ENCODE assay signal across 8 mouse cellular contexts in the genomic region with DNA sequence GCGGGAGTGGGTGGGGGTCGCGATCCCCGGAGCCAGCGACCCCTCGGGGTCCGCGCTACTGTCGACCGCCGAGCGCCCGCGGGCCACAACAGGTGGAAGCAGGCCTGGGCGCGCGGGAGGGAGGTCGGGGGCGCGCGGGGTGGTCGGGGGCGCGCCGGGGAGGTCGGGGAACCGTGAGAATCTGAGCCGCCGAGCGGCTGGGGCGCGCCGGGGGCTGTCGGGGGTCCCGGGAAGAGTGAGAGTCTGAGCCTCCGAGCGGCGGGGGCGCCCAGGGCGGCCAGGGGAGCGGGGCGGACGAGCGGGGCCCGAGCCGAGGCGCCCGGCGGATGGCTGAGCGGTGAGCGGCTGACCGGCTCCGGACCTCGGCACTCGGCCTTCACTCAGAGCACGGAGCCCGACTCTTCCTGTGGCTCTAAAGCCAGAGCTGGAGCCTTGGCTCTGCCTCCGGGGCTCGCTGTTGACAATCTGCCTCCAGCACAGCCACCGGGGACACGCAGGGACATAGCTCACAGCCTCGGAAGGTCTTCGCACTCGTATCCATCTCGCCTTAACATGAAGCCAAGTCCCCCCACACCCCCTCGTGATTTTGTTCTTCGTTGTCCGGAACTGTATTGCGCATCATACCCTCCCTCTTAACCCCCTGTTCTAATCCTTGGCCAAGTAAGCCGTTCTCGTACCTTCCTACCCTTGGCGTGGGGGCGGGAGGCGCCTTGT. TPM values are rescaled to one million over a fixed set of nuclear protein-coding genes. Genes with fewer than 3 reads are reported as not detected.
DNase-seq lines count a peak whose midpoint lies in the region; ATAC-seq and TF ChIP-seq lines count a peak whose summit lies in the region.

No protein-coding gene starts in this region.

- H3K4me1 ChIP-seq in G1E (ENCODE audit: insufficient read depth, low read depth, low read length), result peaks cover 15% of the 10 kb centered on the region
- H3K4me1 ChIP-seq in forebrain, embryonic 14.5 days (ENCODE audit: control insufficient read depth, insufficient read depth, low read length), result 0 out of 2 replicates have a peak, but pooled peaks cover 6% of the 10 kb centered on the region
- 0 out of 2 replicates have a peak, but pooled peaks cover 11% of the 10 kb centered on the region for H3K4me1 ChIP-seq in lung, embryonic 15.5 days

- peaks cover 12% of the 10 kb centered on the region for H3K9me3 ChIP-seq in G1E (replicated peaks)
- H3K9me3 ChIP-seq in forebrain, embryonic 14.5 days (replicated peaks; ENCODE audit: control insufficient read depth, low read length), result no peaks in the 10 kb centered on the region
- no peaks in the 10 kb centered on the region for H3K9me3 ChIP-seq in lung, embryonic 15.5 days

- no peak overlapping the region for H3K27ac ChIP-seq in forebrain, embryonic 14.5 days (ENCODE audit: low read depth, low read length)
- H3K27ac ChIP-seq in lung, embryonic 15.5 days, result peak overlapping the region; percentile 56

- intact Hi-C loops in heart, postnatal 25 days (cut with DNase I), result no loop called here

- H3K4me3 ChIP-seq in G1E (ENCODE audit: low read depth, low read length), result peak overlapping the region; percentile 73
- H3K4me3 ChIP-seq in forebrain, embryonic 14.5 days (ENCODE audit: low read depth, low read length), result peak overlapping the region; percentile 63
- peak overlapping the region; percentile 69 for H3K4me3 ChIP-seq in lung, embryonic 15.5 days

- TF ChIP-seq CTCF in G1E (IDR thresholded peaks at IDR 0.05; ENCODE audit: low read depth, low read length), result no peak

- ATAC-seq in G1E (ENCODE audit: extremely low read depth, insufficient number of reproducible peaks, low FRiP score, poor library complexity, severe bottlenecking), result no peak
- ATAC-seq in forebrain, embryonic 14.5 days, result peak; percentile 76
- peak; percentile 75 for ATAC-seq in lung, embryonic 15.5 days (ENCODE audit: borderline replicate concordance, extremely low read depth, low FRiP score, low TSS enrichment)
- ATAC-seq in neutrophil, adult 5-6 weeks (ENCODE audit: extremely low read depth, insufficient number of reproducible peaks, low FRiP score, poor library complexity, severe bottlenecking), result 0 out of 2 replicates have a peak, but pooled peaks have one; percentile 14

- peak overlapping the region; percentile 96 for H3K4me2 ChIP-seq in forebrain, embryonic 14.5 days (ENCODE audit: low read length)
- peak overlapping the region; percentile 95 for H3K4me2 ChIP-seq in lung, embryonic 15.5 days

- H3K9ac ChIP-seq in forebrain, embryonic 14.5 days (ENCODE audit: low read length), result peak overlapping the region; percentile 63
- H3K9ac ChIP-seq in lung, embryonic 15.5 days, result peak overlapping the region; percentile 68

- WGBS in forebrain, embryonic 14.5 days, result 2% methylated on average over 52 of the region's 74 CpGs
- WGBS in lung, embryonic 15.5 days, result under 1% methylated on average over 34 of the region's 74 CpGs

- no peaks in the 10 kb centered on the region for H3K36me3 ChIP-seq in G1E (replicated peaks)
- H3K36me3 ChIP-seq in forebrain, embryonic 14.5 days (ENCODE audit: control insufficient read depth, insufficient read depth, low read length), result no peaks in the 10 kb centered on the region
- no peaks in the 10 kb centered on the region for H3K36me3 ChIP-seq in lung, embryonic 15.5 days

- peaks cover 8% of the 10 kb centered on the region; the same call in 1 of the 2 replicates for H3K27me3 ChIP-seq in G1E (ENCODE audit: insufficient read depth, low read length)
- peaks cover 23% of the 10 kb centered on the region for H3K27me3 ChIP-seq in forebrain, embryonic 14.5 days (replicated peaks; ENCODE audit: control insufficient read depth, insufficient read depth, low read length)
- H3K27me3 ChIP-seq in lung, embryonic 15.5 days, result peaks cover 38% of the 10 kb centered on the region

- no peak for DNase-seq in G1E (ENCODE audit: low spot score)
- peak; percentile 78 for DNase-seq in cerebellum, adult 11-12 months
- DNase-seq in forebrain, embryonic 14.5 days (ENCODE audit: low spot score), result peak; percentile 60
- peak; percentile 7 for DNase-seq in heart, postnatal 25 days (ENCODE audit: low spot score)
- DNase-seq in layer of hippocampus, adult 18-20 months (ENCODE audit: low spot score in 2 of 2), result peak; percentile 56 to 81
- peak; percentile 31 for DNase-seq in urinary bladder, postnatal 25 days (ENCODE audit: low spot score)

RNA-seq across cellular contexts. Expression of a gene that starts 1.0 kb away (rescaled TPM):
- not detected in 2 replicates for total RNA-seq in G1E (2014; fragmentation: Nextera tagmentation)
- total RNA-seq in G1E (2017), result 2.3 and 2.6 TPM in 2 replicates
- 2.5 and 2.8 TPM in 2 replicates for polyA plus RNA-seq in G1E (2012)
- 2.7 and 3.3 TPM in 2 replicates for polyA plus RNA-seq in forebrain, embryonic 14.5 days (2014; fragmentation: Nextera tagmentation; extraction: Ambion mirVana)
- 10 to 100 TPM; 17.4 TPM for total RNA-seq in heart, postnatal 25 days (2021)
- 100 to 1,000 TPM; 117 to 134 TPM for total RNA-seq in layer of hippocampus, adult 18-20 months (2021)
- polyA plus RNA-seq in lung, embryonic 15.5 days (2015; fragmentation: Nextera tagmentation; extraction: Ambion mirVana), result 12.2 and 13.0 TPM in 2 replicates
- total RNA-seq in neutrophil, adult 5-6 weeks (2017), result 13.8 and 15.8 TPM in 2 replicates
